Mouse (Mus musculus): ENCODE results near the gene Ccdc74a. TPM values are rescaled to one million over a fixed set of nuclear protein-coding genes. Genes with fewer than 3 reads are reported as not detected.
A peak's percentile ranks its signal among the peaks of the same experiment; 100 is the strongest.
"Not testable (repeated sequence)": the region's sequence is repeated elsewhere in the genome, so short reads cannot be mapped to it uniquely, and the experiment has no call there.

Ccdc74a gene
- under 1 TPM; 0.33 to 0.48 TPM for total RNA-seq (2021)
- long read RNA-seq, experiment 1 = 0 reads
- long read RNA-seq, experiment 2, partial matches to known transcripts = 0 of 1 reads
- long read RNA-seq, experiment 2, other reads (novel, unspliced or antisense) = 0 of 1 reads

DNA sequence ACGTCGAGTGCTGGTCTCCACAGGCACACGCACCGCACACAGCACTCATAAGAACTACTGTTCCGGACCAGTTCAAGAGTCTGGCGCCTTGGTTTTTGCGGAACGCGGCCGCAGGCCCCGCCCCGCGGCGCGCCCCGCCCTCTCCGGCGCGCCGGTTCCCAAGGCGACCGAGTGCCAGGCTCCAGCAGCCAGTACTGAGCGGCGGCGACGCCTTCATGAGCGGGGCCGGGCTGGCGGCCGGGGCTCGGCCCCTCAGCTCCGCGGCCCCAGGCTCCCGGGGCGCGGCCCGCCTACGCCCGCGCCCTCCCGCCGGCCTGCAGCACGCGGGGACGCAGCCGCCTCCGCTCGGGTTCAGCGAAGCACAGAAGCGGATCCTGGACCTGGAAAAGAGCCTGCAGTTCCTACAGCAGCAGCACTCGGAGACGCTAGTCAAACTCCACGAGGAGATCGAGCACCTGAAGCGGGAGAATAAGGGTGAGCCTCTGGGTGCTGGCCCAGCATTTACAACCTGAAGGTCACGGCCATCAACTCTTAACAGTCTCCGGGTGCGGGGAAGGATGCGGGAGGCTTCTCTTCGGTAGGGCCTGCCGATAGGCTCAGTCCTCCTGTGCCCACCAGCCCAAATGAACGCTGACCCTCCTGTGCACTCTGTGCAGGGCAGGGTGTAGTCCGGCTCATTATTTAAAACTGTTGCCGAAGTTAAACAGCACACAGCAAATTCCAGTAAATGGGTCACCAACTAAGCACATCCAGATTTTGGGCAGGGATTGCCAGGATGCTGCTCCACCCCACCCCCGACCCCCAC, at the start of gene Ccdc74a:
TSS of gene Ccdc74a (plus strand) at position 161 of the 805 bp plus-strand sequence.
- peak; percentile 79 for DNase-seq (ENCODE audit: low spot score)

DNA sequence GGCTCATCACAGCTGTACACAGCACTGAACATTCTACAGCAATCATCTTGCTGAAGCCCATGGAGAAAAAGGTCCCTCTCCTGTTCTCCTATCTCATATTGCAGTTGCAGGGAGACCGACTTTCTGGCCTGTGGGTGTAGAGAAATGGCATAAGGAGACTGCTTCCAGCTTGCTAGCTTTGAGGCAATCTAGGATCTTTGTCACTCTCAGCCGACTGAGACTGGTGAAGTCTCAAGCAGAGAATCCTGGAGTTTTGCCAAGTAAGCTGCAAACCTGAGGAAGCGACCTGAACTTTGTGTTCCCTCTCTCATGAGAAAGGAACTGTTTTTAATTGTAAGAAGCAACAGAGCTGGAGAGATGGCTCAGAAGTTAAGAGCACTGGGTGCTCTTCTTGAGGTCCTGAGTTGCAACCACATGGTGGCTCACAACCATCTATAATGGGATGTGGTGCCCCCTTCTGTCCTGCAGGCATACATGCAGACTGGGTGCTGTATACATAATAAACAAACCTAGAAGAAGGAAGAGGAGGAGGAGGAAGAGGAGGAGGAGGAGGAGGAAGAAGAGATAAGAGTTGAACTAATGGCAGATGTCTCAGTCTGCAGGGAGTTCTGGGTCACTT, 45.2 kb upstream of the Ccdc74a start:
- DNase-seq (ENCODE audit: low spot score) = no peak

DNA sequence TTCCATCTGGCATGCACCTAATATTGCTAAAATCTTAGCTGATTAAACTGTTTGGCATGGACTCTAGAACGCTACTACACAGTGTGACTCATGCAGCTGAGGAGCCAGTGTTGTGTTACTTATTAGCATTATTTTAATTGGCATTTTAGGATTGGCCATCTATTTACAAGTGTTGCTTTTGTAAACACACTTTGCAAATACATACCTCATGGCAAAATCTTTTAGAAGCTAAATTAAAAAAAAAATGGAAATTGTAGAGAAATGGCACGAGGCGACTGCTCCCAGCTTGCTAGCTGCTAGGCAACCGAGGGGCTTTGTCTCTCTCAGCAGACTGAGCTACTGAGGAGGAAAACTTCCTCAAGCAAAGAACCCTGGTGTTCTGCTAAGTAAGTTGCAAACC, 41.3 kb upstream of the Ccdc74a start:
- no peak for DNase-seq (ENCODE audit: low spot score)

DNA sequence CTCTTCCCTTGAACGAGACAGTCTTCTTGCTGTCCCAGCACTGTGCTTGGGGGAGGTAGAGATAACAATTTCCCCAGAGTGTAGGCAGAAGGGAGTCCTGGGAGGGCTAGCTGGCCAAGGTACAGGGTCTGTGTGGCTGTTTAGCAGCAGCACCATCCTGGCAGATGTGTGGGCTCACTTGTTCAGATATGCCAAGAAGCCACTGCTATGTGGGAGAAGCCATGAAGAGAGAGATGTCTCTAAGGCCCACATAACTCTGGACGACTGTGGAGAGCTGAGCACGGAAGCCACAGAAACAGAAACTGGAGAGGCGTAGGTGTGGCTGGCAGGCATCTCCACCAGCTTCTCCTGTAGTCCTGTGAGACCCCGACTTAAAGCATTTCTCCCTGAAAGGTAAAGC, 40.6 kb upstream of the Ccdc74a start:
- no peak for DNase-seq (ENCODE audit: low spot score)

DNA sequence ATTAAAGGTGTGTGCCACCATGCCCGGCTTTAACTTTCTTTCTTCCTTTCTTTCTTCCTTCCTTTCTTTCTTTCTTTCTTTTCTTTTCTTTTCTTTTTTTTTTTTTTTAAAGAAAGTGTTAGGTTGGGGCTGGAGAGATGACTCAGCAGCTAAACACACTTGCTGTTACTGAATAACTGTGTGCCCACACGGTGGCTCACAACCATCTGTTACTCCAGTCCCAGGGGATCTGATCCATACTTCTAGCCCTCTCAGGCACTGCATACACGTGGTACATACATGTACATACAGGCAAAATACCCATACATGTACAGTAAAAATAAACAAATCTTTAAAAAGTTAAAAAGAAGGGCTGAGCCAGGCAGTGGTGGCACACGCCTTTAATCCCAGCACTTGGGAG, 34.9 kb upstream of the Ccdc74a start:
- DNase-seq (ENCODE audit: low spot score) = no peak

DNA sequence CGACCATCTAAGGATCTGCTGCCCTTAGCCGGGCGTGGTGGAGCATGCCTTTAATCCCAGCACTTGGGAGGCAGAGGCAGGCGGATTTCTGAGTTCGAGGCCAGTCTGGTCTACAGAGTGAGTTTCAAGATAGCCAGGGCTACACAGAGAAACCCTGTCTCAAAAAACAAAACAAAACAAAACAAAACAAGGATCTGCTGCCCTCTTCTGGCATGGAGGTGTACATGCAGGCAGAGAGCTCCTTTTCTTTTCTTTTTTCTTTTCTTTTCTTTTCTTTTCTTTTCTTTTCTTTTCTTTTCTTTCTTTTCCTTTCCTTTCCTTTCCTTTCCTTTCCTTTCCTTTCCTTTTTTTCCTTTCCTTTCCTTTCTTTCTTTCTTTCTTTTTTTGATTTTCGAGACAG, 31.5 kb upstream of the Ccdc74a start:
- not testable (repeated sequence) for DNase-seq (ENCODE audit: low spot score)

DNA sequence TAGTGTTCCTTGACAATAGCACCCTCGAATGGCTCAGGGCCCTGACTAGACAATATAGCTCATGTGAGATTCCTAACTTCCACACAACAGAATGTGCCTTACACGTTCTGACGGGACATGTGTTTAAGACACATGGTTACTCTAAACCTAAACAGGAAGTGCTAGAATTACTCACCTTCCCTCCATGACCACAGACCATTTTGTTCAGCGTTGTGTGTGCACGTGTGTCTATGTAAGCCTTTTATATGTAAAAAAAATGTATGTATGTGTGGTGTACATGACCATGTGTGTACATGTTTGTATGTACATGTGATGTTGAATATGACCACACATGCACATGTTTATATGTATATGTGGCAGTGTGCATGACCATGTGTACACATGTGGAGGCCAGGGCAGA, 30.1 kb upstream of the Ccdc74a start:
- DNase-seq (ENCODE audit: low spot score) = no peak

DNA sequence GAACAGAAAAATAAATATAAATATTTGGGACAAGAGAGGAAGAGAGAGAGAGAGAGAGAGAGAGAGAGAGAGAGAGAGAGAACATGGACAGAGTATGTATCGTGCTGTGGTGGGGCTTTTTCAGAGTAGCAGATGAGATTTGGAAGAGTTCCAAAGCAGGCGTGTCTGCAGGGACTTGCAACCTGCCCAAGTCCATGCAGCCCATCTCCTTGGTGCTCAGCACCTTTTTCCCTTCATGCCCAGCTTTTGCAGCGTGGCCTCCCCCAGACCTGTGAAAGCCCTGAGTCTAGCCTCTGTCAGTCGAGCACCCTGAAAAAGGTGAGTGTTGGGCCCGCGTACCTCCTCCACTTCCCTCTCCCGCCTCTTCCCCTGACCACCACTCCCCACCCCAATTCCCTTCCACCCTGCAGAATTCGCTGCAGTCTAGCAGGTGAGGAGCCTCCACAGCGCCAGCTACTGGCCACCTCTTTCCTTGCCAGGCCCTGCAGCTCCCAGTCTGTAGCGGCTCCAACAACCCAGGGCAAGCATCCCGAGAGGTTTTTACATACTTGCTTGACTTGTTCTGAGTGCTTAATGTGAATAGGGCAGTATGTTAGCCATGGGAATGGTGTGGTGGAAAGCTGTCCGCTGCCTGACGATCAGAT, 28.2 kb upstream of the Ccdc74a start:
- peak; percentile 13 for DNase-seq (ENCODE audit: low spot score)

DNA sequence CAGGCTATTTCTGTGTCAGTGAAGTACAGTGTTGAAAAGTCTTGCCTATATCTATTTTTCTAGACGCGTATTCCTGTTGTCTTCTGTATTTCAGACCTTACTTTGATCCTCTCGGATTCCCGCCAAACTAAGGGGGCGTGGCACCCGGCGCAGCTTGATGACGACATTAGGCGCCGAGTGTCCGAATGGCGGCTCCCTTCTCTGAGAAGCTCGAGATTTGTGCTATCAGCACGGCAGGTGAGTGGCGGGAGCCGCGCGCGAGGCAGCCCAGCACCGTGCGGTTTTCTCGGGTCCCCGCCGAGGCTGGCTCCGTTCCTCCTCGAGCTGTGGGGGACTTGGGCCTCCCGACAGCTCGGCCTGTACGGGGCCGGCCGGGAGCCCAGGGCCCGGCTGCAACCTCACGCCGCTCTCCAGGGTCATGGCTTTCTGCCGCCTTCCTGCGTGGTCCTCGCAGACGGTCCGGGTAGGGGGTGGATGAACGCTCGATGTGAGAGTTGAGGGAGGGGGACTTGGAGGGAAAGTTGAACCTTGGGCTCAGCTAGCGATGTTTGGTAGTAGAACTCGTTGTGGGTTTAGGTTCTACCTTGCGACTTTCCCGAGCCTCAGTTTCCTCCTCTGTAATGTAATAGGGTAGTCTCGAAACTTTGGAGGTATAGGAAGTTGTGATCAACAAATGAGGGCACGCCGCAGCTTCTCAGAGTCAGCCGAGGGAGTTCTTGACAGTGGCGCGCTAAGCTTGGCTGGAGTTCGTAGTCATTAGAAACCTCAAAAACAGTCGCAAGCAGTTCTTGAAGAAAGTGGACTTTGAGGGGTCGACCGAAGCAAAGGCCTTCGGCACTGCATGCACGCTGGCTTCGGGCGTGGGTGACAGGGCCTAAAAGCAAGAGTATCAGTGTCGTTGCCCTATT, 26.8 kb upstream of the Ccdc74a start, which contains the start of gene Smpd4:
TSS of gene Smpd4 (plus strand) at position 157 of the 908 bp plus-strand sequence.
- DNase-seq (ENCODE audit: low spot score) = peak; percentile 92

DNA sequence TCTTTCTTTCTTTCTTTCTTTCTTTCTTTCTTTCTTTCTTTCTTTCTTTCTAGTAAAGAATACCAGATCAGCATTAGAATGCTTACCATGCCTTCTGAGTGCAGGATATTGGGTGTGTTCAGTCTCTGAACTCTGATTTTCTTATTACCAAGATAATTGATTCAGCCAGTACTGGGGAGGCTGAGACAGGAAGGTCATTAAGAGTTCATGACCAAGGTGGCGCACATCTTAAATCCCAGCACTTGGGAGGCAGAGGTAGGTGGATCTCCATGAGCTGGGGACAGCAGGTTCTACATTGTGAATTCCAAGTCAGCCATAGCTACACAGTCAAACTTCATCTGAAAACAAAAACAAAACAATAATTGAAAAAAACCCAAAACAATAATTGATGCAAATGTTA, 24.3 kb upstream of the Ccdc74a start:
- no peak for DNase-seq (ENCODE audit: low spot score)

DNA sequence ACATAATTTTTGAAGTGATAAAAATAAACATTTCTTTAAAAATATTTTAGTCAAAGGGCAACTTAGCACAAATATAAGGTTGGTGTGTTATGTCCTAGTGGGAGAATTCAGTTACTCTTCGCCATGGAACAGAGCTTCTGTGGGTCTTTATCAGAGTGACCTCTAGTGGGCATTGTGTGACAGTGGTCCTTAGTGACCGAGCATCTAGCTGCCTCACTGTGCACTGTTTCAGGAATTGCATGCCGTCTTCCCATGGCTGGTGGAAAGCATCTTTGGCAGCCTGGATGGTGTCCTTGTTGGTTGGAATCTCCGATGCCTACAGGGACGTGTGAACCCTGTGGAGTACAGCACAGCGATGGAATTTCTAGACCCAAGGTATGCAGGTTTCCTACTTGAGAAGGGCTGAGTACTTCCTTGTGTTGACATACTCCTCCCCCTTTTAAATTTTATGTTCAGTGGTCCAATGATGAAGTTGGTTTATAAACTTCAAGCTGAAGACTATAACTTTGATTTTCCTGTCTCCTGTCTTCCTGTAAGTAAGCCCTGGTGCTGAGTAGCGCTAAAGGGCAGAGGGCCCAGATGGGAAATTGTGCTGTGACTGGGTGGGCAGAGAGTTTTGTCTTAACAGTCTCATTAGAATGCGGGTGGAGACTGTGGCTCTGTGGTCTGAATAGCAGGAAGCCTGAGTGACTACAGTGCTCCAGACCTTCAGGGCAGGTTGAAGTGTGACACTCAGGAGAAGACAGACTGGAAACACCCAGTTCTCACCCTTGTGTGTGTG, 20.6 kb upstream of the Ccdc74a start:
- no peak for DNase-seq (ENCODE audit: low spot score)

DNA sequence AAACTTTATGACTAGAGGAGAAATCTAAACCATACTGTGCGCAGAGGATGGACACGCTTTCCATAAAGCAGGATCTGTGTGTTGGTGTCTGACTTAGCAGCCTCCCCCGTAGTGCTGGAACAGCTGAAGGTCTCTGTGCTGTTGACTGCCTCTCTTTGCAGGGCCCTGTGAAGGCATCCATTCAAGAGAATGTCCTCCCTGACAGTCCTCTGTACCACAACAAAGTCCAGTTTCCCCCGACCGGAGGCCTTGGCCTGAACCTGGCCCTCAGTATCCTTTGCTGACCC, 20.1 kb upstream of the Ccdc74a start:
- DNase-seq (ENCODE audit: low spot score) = no peak

DNA sequence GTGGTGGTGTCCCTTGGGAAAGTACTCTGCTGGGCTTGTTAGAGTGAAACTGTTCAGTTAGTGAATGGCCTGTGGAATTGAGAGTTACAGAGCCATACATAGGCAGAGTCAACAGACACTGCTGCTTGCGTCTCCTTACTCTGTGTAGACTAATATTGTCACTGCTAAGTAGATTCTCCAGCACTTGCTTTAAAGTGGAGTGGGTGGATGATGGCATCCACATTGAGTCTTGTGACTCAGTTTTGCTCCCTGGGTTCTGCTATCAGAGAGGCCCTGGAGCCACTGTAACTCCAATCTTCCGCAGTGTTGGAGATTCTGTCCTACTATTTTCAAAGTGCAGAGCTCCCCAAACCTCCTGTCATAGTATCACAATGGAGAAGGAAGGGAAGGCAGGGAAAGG, 13.7 kb upstream of the Ccdc74a start:
- no peak for DNase-seq (ENCODE audit: low spot score)

DNA sequence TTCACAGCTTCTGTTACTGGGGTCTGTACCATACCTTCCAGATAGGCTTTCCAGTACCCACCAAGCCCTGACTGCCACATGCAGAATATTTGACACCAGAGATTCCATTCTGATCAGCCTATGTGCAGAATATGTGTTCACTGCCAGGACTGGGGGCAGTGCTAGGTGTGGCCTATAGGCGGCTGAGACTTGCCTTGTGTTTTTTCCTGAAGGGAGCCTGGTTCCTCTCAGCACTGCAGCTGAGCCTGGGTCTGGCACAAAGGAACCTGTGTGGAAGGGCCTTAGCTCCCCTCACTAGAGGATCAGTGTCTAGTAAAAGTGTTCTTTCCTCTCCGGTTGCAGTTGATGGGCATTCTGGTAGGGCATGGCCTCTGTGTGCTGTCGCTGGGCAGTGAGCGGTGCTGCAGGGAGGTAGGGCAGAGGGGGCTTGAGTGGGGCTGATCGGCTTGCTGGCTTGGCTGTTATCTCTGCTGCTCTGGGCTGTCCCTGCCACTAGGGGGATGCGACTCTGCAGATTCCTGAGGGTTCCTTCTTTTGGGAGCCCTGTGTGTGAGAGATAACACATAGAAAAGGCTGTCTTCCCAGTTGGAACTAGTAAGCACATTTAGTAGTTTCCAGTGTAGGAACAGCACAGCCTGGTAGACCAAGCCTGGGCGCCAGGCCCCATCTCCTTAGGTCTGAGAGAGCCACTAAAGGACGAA, 12.6 kb upstream of the Ccdc74a start:
- no peak for DNase-seq (ENCODE audit: low spot score)

DNA sequence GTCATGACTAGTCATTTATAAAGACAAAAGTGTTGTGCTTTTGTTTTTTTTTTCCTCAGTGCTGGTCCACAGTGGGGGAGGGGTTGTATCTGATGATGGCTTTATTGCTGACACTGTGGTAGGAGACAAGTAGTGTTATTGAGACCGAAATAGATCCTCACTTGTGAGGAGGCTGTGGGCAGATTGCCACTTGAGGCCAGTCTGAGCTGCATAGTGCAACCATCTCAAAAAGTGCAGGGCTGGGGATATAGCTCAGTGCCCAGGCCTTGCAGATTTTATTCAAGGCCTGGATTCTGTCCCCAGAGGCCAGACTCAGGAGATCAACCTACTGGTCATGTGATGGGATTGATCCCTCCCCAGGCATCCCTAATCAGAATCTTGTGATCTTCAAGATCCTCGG, 9.4 kb upstream of the Ccdc74a start:
- DNase-seq (ENCODE audit: low spot score) = no peak

DNA sequence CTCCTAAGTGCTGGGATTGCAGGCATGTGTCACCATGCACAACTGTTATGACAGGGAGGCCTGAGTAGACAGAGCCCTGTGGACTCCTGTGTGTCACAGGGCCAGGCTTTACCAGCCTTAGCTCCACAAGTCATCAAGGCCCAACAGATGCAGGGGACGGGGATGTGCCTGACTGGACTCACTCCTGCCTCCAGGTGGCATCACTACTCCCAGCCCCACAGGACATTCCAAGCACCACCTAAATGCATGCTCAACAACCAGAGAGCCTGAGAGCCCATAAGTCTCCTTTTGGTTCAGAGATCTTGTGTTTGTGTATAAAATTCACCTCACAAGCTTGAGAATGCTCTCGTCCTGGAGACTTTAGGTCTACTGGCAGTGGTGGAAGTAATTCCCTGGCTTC, 8.7 kb upstream of the Ccdc74a start:
- no peak for DNase-seq (ENCODE audit: low spot score)

DNA sequence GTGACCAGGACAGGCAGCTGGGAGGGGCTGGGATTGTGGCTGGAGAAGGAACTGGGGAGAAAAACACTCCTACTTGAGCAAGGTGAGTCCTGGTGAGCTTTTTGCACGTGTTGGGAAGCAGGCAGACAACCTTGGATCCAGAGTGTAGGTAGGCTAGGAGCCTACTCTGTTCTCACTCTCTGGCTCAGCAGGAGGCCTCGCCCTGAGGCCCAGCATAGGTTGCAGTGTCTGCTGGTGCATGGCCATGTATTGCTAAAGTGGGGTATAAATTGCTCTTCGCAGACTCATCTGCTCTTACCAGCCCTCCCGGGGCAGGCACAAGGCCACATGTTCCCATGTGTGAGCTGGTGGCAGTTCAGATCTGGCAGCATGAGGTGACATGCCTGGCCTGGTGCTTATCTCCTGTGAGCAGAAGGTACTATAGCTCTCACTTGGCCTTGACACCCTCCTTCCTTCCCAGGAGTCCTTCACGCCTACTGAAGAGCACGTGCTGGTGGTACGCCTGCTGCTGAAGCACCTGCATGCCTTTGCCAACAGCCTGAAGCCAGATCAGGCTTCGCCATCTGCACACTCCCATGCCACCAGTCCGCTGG, 8.1 kb upstream of the Ccdc74a start:
- DNase-seq (ENCODE audit: low spot score) = no peak

DNA sequence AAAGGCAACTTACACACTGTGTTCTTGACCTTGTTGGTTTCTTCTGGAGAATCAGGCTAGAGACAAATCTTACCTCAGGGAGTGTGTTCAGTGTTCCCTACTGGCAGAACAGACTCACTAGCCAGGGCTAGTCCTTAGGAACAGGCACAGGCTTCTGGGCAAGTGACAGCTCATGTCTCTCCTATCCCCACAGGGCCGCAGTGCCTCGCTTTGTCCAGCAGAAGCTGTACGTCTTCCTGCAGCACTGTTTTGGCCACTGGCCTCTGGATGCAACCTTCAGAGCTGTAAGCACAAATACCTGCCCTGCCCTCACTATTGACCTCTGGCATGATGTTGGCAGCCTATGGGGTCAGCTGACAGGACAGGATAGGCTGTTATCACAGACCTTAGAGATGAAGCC, 7.2 kb upstream of the Ccdc74a start:
- DNase-seq (ENCODE audit: low spot score) = no peak

DNA sequence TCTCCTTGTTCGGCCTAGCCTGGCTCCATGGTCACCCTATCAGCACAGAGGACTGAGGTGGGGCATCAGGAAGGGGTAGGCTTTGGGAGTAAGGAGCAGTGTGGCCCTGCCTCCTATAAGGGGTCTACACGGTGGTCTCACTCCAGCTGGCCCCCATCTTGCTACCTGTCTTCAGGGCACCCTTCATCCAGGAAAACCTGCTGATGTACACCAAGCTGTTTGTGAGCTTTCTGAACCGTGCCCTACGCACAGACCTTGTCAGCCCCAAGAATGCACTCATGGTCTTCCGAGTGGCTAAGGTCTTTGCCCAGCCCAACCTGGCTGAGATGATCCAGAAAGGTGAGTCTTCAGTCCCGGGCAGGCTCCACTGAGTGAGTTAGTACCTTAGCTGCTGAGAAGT, 6.3 kb upstream of the Ccdc74a start:
- no peak for DNase-seq (ENCODE audit: low spot score)

DNA sequence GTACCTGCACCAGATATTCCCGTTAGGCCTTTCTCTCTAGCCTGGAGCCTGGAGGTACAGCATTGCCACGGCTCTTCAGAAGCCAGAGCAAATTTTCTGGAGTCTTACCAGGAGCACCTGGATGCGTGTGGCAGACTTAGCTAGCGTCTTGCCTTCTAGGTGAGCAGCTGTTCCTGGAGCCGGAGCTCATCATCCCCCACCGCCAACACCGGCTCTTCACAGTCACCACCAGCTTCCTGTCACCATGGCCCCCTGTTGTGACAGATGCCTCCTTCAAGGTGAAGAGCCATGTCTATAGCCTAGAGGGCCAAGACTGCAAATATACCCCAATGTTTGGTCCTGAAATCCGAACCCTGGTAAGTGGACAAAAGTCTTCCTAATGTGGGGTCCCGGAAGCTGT, 5.6 kb upstream of the Ccdc74a start:
- no peak for DNase-seq (ENCODE audit: low spot score)
